Mouse (Mus musculus): ENCODE data around the gene Taf1a. TPM values are rescaled to one million over a fixed set of nuclear protein-coding genes. Genes with fewer than 3 reads are reported as not detected.
A peak's percentile ranks its signal among the peaks of the same experiment; 100 is the strongest.
"Not testable (repeated sequence)": the region's sequence is repeated elsewhere in the genome, so short reads cannot be mapped to it uniquely, and the experiment has no call there.

The Taf1a gene
- 17.0 and 19.5 TPM in 2 replicates for polyA plus RNA-seq (2014; fragmentation: Nextera tagmentation; extraction: Ambion mirVana)

DNA sequence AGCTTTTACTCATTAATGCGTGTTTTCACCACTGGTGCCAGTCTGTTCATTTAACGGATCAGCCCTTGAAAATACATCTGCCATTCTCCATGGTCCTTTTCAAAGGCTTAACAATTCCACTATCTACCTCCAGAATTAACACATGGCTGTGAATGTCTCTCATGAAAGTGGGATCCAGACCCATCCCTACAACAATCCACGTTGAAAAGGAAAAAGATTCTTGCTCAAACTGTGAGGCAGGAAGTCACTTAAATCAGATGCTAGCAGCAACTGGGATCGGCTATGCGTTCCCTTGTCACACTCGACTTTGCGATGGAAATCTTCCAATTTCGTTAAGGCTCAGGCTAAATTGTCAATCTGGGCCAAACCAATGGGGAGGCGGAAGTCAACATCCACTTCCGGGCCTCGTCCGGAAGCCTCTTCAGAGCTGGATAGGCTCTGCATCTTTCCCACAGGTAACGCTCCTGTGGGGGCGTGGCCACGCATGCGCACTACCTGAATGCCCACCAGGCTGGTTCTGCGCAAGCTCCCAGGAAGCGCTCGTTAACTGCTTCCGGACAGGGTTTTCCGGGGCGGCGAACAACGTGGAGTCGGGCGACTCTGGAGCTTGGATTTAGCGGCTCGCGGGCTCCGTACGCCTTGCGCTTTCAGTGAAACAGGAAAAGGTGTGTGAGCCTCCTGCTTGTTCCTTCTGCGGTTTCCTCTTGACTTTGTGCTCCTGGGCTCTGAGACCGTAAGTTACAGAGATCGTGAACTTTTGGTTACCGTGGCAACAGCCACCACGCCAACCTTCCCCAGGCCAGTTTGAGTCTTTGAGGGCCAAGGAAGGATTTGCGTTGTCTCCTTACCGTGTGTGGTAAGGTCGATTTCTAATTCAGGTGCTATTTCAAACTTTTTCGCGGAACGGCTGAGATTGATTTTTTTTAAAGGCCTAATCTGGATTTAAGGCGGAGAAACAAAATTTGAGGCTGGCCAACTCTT is at the start of gene Taf1a:
TSS of gene Taf1a (plus strand) at position 556 of the 981 bp plus-strand sequence.
- H3K27ac ChIP-seq (replicated peaks; ENCODE audit: low read depth, low read length), result no peak within 1 kb of the TSS
- H3K4me1 ChIP-seq (ENCODE audit: control insufficient read depth, insufficient read depth, low read length), result no peaks in the 10 kb centered on the region
- ATAC-seq (replicated peaks; ENCODE audit: insufficient number of reproducible peaks, low FRiP score, low TSS enrichment, low read depth) (peak; percentile 99), DNase-seq (ENCODE audit: low spot score) (peak; percentile 96)
- peak within 1 kb of the TSS; percentile 71 for H3K4me2 ChIP-seq (ENCODE audit: low read depth, low read length)
- no peaks in the 10 kb centered on the region for H3K9me3 ChIP-seq (replicated peaks; ENCODE audit: control insufficient read depth, low read length)
- H3K36me3 ChIP-seq (replicated peaks; ENCODE audit: control insufficient read depth, insufficient read depth, low read depth, low read length), result no peaks in the 10 kb centered on the region
- peak within 1 kb of the TSS; percentile 60 for H3K9ac ChIP-seq (replicated peaks; ENCODE audit: low read length)
- H3K4me3 ChIP-seq (ENCODE audit: low read depth, low read length), result peak within 1 kb of the TSS; percentile 77
- no peaks in the 10 kb centered on the region for H3K27me3 ChIP-seq (ENCODE audit: control insufficient read depth, insufficient read depth, low read length)
- WGBS, result 6% methylated on average over 44 of the region's 44 CpGs

DNA sequence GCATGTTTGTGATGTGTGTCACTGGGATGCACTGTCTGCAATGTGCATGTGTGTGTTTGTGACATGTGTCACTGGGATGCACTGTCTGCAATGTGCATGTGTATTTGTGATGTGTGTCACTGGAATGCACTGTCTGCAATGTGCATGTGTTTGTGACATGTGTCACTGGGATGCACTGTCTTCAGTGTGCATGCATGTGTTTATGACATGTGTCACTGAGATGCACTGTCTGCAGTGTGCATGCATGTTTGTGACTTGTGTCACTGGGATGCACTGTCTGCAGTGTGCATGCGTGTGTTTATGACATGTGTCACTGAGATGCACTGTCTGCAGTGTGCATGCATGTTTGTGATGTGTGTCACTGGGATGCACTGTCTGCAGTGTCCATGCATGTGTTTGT is 45.9 kb upstream of the Taf1a start:
- H3K27me3 ChIP-seq (ENCODE audit: control insufficient read depth, insufficient read depth, low read length); DNase-seq (ENCODE audit: low spot score); H3K4me3 ChIP-seq (ENCODE audit: low read depth, low read length); H3K9me3 ChIP-seq (replicated peaks; ENCODE audit: control insufficient read depth, low read length); H3K4me2 ChIP-seq (ENCODE audit: low read depth, low read length); H3K4me1 ChIP-seq (ENCODE audit: control insufficient read depth, insufficient read depth, low read length); H3K36me3 ChIP-seq (replicated peaks; ENCODE audit: control insufficient read depth, insufficient read depth, low read depth, low read length); ATAC-seq (replicated peaks; ENCODE audit: insufficient number of reproducible peaks, low FRiP score, low TSS enrichment, low read depth); H3K9ac ChIP-seq (replicated peaks; ENCODE audit: low read length); H3K27ac ChIP-seq (replicated peaks; ENCODE audit: low read depth, low read length): not testable (repeated sequence)
- WGBS, result 95% methylated on average over 1 of the region's 1 CpGs

DNA sequence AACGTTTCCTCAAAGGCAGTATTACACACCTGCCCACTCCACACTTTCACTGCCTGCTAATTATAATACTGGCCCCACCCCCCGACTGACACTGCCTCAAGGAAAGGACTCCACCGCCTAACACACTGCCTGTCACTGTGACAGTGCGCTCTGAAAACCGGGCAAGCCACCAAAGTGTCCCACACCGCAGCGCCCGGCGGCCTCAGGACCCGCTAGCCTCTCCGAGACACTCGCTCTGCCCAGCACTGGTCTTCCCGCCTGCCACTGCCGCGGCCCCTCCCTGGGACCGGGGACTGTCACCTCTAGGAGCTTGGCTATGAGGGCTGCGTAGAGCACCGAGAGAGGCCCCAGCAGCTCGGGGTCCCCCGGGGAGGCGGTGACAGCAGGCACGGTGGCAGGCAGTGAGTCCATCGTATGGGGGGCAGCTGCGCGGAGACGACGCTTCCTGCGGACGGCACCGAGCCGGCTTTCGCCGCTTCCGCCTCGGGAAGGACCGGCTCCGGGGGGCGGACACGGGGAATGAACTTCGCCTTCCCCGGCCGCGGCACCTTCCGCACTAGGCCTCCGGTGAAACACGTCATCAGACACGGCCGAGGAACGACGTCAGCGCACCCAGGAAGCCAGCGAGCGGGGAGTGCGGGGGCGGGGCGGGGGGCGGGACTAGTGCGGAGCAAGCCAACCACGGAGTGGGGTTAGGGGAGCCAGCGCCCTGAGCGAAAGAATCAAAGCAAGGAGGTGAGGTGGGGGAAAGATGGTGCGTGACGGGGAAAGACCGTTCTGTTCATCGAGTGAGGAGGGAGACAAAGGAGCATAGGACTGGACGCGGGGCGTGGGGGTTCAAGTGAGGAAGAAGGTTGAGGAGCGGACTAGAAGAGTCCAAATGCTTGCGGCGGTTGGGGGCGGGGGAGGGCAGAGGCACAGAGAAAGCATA is 43.6 kb upstream of the Taf1a start:
- H3K27ac ChIP-seq (replicated peaks; ENCODE audit: low read depth, low read length), result no peak overlapping the region; the same call in 1 of the 2 replicates

DNA sequence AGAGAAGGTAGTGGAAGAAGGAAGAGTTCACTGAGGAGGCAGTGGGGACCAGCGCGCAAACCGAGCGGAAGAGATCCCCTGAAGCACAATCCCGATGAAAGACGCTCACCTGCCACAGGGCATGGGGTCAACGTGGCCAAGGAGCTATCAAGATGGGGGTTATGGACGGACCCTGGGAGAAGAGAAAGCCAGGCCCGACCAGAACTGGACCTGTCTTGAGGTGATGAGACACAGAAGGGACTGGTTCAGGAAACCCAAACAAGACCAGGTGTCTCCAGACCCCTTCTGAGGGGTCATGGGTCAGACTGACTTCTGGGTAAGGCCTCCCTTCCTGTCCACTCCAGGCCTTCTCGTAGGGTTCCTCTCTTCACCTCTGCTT is 43.0 kb upstream of the Taf1a start:
- H3K36me3 ChIP-seq (replicated peaks; ENCODE audit: control insufficient read depth, insufficient read depth, low read depth, low read length), result no peaks in the 10 kb centered on the region; the same call in 1 of the 2 replicates
- no peak overlapping the region for H3K27ac ChIP-seq (replicated peaks; ENCODE audit: low read depth, low read length)
- DNase-seq (ENCODE audit: low spot score), result no peak
- ATAC-seq (replicated peaks; ENCODE audit: insufficient number of reproducible peaks, low FRiP score, low TSS enrichment, low read depth), result peak; percentile 6; the same call in 1 of the 2 replicates
- WGBS, result 4% methylated on average over 10 of the region's 10 CpGs
- H3K9me3 ChIP-seq (replicated peaks; ENCODE audit: control insufficient read depth, low read length), result no peaks in the 10 kb centered on the region
- H3K9ac ChIP-seq (replicated peaks; ENCODE audit: low read length), result peak overlapping the region; percentile 85
- H3K4me2 ChIP-seq (ENCODE audit: low read depth, low read length), result peak overlapping the region; percentile 94
- H3K4me3 ChIP-seq (ENCODE audit: low read depth, low read length), result peak overlapping the region; percentile 93
- H3K27me3 ChIP-seq (ENCODE audit: control insufficient read depth, insufficient read depth, low read length), result no peaks in the 10 kb centered on the region
- no peaks in the 10 kb centered on the region for H3K4me1 ChIP-seq (ENCODE audit: control insufficient read depth, insufficient read depth, low read length)

More for the DNA sequence above, 43.6 kb upstream of the Taf1a start:
- Histone ChIP-seq H3K4me3 (ENCODE audit: low read depth, low read length) (peak overlapping the region; percentile 93), H3K9me3 (replicated peaks; ENCODE audit: control insufficient read depth, low read length) (no peaks in the 10 kb centered on the region), H3K4me1 (ENCODE audit: control insufficient read depth, insufficient read depth, low read length) (no peaks in the 10 kb centered on the region), H3K27me3 (ENCODE audit: control insufficient read depth, insufficient read depth, low read length) (no peaks in the 10 kb centered on the region), H3K36me3 (replicated peaks; ENCODE audit: control insufficient read depth, insufficient read depth, low read depth, low read length) (no peaks in the 10 kb centered on the region; the same call in 1 of the 2 replicates), H3K9ac (replicated peaks; ENCODE audit: low read length) (peak overlapping the region; percentile 85), H3K4me2 (ENCODE audit: low read depth, low read length) (peak overlapping the region; percentile 94)
- WGBS, result under 1% methylated on average over 72 of the region's 72 CpGs
- peak; percentile 92 for ATAC-seq (replicated peaks; ENCODE audit: insufficient number of reproducible peaks, low FRiP score, low TSS enrichment, low read depth)
- peak; percentile 79 for DNase-seq (ENCODE audit: low spot score)

DNA sequence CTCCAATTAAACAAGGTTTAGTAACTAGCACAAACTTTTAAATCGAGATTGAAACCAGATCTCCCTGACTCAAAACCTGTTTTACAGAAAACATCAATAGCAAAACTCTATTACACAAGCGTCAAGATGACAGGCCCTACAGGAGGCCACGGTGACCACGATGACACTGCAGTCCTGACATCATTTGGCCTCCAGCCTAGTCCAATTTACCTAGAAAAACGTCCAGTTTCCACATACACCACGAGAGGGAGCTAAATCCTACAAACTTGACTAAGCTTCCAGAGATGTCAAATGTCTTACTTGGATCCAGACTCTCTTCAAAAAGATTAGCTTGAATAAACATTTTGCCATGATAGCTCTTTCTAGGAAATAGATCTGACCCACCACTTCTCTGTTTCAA is 38.9 kb upstream of the Taf1a start:
- Histone ChIP-seq H3K27me3 (ENCODE audit: control insufficient read depth, insufficient read depth, low read length) (no peaks in the 10 kb centered on the region), H3K36me3 (replicated peaks; ENCODE audit: control insufficient read depth, insufficient read depth, low read depth, low read length) (0 out of 2 replicates have a peak, but pooled peaks cover 2% of the 10 kb centered on the region), H3K4me2 (ENCODE audit: low read depth, low read length) (no peak overlapping the region), H3K4me1 (ENCODE audit: control insufficient read depth, insufficient read depth, low read length) (no peaks in the 10 kb centered on the region), H3K4me3 (ENCODE audit: low read depth, low read length) (no peak overlapping the region), H3K27ac (replicated peaks; ENCODE audit: low read depth, low read length) (no peak overlapping the region), H3K9me3 (replicated peaks; ENCODE audit: control insufficient read depth, low read length) (no peaks in the 10 kb centered on the region), H3K9ac (replicated peaks; ENCODE audit: low read length) (no peak overlapping the region)
- 34% methylated on average over 6 of the region's 6 CpGs for WGBS
- DNase-seq (ENCODE audit: low spot score), result peak; percentile 83
- ATAC-seq (replicated peaks; ENCODE audit: insufficient number of reproducible peaks, low FRiP score, low TSS enrichment, low read depth), result no peak

DNA sequence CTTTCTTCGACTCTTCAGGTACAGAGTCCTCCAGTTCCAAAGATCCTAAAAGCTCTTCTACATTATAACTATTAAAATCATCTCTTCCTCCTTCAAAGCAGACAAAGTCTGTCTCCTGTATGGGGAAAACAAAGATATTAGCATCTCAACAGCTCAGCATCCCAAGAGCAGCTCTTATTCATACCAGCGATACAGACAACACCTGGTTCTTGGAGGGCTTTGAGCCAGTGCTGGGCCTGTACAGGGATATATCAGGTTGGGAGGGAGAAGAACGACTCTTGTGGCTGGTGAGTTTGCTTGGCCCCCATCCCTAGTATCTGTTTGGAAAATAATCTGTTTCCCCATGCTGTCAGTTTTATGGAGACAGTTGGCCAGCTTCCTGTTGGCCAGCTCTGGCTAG is 29.9 kb upstream of the Taf1a start:
- H3K27ac ChIP-seq (replicated peaks; ENCODE audit: low read depth, low read length), result no peak overlapping the region
- WGBS, result 94% methylated on average over 3 of the region's 3 CpGs
- no peaks in the 10 kb centered on the region for H3K9me3 ChIP-seq (replicated peaks; ENCODE audit: control insufficient read depth, low read length)
- H3K4me1 ChIP-seq (ENCODE audit: control insufficient read depth, insufficient read depth, low read length), result no peaks in the 10 kb centered on the region
- no peak overlapping the region for H3K9ac ChIP-seq (replicated peaks; ENCODE audit: low read length)
- H3K4me3 ChIP-seq (ENCODE audit: low read depth, low read length), result no peak overlapping the region
- no peaks in the 10 kb centered on the region; the same call in 1 of the 2 replicates for H3K36me3 ChIP-seq (replicated peaks; ENCODE audit: control insufficient read depth, insufficient read depth, low read depth, low read length)
- no peak overlapping the region for H3K4me2 ChIP-seq (ENCODE audit: low read depth, low read length)
- no peaks in the 10 kb centered on the region for H3K27me3 ChIP-seq (ENCODE audit: control insufficient read depth, insufficient read depth, low read length)
- no peak for ATAC-seq (replicated peaks; ENCODE audit: insufficient number of reproducible peaks, low FRiP score, low TSS enrichment, low read depth)
- no peak for DNase-seq (ENCODE audit: low spot score)

DNA sequence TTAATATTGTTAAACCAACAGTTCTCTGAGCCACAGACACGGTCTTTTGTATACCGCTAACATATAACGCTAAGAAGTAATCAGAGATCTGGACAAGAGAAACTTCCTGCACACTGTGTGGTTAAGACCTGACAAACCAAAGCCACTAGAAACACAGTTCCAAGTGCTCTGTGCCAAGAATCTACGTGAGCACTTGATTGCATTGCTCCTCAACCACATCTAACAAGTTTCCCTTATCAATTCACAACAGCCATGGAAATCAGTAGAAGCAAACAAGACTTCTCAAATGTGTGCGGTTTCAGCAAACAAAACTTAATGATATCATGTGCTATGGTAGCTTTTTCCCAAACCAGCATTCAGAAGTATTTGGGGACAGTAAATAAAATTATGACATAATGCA is 26.5 kb upstream of the Taf1a start:
- H3K9ac ChIP-seq (replicated peaks; ENCODE audit: low read length), result no peak overlapping the region
- H3K9me3 ChIP-seq (replicated peaks; ENCODE audit: control insufficient read depth, low read length), result no peaks in the 10 kb centered on the region
- DNase-seq (ENCODE audit: low spot score), result no peak
- no peak for ATAC-seq (replicated peaks; ENCODE audit: insufficient number of reproducible peaks, low FRiP score, low TSS enrichment, low read depth)
- H3K4me1 ChIP-seq (ENCODE audit: control insufficient read depth, insufficient read depth, low read length), result no peaks in the 10 kb centered on the region
- 95% methylated on average over 5 of the region's 5 CpGs for WGBS
- H3K4me3 ChIP-seq (ENCODE audit: low read depth, low read length), result no peak overlapping the region
- no peak overlapping the region for H3K4me2 ChIP-seq (ENCODE audit: low read depth, low read length)
- no peak overlapping the region for H3K27ac ChIP-seq (replicated peaks; ENCODE audit: low read depth, low read length)
- no peaks in the 10 kb centered on the region; the same call in 1 of the 2 replicates for H3K36me3 ChIP-seq (replicated peaks; ENCODE audit: control insufficient read depth, insufficient read depth, low read depth, low read length)
- no peaks in the 10 kb centered on the region for H3K27me3 ChIP-seq (ENCODE audit: control insufficient read depth, insufficient read depth, low read length)

All from embryonic facial prominence, embryonic 11.5 days (tissue).